Mouse (Mus musculus) lung, postnatal 25 days (tissue): Measurements from ENCODE around the gene Ccdc71.

ENCODE experiments used
- DNase-seq: peaks from one replicate; pipeline ENCODE4 v3.0.0; 2022; ENCODE audit warnings: low spot score

The Ccdc71 gene

DNA sequence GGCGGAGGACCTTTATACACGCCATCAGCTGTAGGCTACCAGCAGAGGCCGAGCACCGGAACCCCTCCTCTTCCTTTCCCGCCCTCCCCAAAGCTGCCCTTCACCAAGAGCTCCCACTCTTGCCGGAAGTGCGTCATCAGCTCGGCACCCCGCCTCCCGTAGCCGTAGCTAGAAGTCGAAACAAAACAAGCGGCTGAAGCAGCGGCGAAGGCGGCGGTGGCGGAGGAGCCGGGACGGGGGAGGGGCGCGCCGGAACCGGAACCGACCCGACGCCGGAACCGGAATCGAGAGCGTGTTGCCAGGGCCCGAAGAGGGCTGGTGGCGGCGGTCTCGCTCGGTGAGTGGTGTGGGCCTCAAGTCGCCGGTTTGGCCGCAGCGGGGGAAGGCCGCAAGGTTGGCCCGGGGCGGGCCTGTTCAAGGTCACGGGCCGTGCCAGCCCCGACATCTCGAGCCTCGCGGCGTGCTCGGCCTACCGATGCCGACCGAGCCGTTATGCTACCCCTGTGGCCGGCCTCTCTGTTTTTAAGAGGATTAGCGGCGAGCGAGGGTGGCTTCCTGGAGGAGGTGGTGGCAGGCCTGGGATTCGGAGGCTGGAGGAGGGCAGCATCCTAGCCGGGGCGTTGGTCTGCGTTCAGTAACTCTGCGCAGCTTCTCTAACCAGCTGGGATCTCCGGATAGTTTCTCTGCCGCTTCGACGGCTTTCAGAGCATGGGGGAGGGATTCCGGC, 30.4 kb downstream of the Ccdc71 start, which contains the start of gene Usp19:
Gene Usp19, plus strand, starts transcription at position 44 of the 727 bp plus-strand sequence.
- DNase-seq, result peak; percentile 98

DNA sequence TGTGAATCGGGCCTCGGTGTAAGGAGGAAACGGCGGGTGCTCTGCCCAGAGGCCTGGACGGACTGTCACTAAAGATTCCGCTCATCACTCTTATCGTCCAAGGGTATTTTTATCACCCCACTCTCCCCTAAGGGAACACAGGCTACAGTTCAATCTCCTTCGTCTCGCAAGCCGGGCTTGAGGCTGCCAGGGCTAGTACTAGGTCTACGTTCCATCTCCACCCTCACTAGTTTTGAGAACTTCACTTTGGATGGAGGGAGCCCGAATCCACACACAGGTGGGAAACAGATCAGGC, 30.9 kb downstream of the Ccdc71 start:
- no peak for DNase-seq

DNA sequence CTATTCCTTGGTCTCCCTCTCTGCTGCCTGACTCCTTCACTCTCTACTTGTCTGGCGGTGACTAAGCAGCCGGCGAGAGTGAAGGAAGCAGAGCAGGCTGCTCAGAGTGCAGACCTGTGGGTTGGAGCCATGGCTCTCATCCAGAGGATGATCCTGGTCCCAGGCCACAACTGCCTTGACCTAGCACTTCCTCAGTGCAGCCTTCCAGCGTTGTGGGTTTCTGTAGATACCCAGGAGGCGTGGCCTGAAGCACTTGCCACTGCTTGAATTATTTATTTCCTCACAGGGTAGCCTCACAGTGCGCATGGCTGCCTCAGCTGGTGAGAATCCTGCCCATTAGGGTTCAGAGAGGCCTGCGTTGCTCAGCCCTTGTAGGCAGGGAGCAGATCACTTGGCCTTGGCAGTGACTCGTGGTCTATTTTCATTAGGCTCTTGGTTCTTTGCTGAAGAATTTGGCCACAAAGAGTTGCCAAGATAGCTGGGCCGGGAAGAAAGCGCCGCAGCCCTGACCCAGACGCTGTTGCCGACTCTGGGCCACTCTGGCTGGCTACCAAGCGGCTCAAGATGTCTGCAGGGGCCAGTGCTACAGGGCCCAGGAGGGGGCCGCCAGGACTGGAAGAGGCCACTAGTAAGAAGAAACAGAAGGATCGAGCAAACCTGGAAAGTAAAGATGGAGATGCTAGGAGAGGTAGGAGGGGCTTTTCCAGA, 31.9 kb downstream of the Ccdc71 start:
- DNase-seq, result no peak

DNA sequence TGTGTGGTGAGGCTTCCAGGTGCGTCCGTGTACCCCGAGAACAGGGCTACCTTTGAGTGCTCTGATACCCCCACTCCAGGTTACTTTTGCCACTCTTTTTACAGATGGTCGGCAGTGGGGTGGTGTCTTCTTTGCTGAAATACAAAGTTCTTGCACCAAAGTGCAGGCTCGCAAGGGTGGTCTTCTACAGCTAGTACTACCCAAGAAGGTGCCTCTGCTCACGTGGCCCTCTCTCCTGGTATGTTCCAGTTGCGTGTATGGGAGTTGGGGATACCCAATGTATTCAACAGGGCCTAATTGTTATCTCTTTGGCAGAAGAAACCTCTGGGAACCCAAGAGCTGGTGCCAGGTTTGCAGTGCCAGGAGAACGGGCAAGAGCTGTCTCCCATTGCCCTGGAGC, 32.9 kb downstream of the Ccdc71 start:
- no peak for DNase-seq

DNA sequence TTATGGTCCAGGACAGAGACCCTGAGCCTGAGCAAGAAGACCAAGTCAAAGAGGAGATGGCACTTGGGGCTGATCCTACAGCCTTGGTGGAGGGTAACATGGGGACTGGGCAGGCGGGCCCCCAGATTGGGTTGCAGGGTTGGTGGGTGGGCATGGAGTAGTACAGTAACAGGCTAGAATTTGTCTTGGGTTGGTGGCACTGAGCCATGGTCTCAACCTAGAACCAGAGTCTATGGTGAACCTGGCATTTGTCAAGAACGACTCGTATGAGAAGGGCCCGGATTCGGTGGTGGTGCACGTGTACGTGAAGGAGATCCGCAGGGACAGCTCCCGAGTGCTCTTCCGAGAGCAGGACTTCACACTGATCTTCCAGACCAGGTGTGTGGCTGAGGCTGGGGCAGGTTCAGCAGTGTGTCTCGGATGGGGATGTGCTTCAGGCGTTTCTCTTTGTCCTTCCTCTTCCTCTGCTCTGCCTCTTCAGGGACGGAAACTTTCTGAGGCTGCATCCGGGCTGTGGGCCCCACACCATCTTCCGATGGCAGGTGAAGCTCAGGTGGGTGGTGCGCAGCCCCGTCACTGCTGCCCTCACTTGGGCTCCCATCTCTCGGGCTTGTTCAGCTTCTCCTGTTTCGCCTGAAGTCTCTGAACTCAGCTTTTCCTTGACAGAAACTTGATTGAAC, 34.0 kb downstream of the Ccdc71 start:
- no peak for DNase-seq

DNA sequence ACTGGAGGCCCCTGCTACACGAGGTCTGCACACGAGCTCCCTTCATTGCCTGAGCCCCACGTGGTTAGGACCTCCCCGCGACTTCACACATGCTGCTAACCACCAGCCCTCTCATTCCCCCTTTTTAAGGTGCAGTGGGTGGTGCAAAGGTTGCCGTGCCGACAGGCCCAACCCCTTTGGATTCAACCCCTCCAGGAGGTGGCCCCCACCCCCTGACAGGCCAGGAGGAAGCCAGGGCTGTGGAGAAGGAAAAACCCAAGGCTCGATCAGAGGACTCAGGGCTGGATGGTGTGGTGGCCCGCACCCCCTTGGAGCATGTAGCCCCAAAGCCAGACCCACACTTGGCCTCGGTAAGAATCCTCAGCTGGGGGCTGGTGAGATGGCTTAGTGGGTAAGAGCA, 34.6 kb downstream of the Ccdc71 start:
- no peak for DNase-seq

DNA sequence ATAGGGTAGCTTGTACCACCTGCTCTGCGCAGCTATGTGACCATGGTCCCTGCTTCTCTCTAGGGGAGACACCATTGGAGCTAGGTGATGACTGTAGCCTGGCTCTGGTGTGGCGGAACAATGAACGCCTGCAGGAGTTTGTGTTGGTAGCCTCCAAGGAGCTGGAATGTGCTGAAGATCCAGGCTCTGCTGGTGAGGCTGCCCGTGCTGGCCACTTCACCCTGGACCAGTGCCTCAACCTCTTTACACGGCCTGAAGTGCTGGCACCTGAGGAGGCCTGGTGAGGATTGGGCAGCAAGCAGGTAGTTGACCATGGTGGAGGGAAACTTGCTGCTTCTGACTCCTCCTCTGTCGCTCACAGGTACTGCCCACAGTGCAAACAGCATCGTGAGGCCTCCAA, 38.9 kb downstream of the Ccdc71 start:
- no peak for DNase-seq

DNA sequence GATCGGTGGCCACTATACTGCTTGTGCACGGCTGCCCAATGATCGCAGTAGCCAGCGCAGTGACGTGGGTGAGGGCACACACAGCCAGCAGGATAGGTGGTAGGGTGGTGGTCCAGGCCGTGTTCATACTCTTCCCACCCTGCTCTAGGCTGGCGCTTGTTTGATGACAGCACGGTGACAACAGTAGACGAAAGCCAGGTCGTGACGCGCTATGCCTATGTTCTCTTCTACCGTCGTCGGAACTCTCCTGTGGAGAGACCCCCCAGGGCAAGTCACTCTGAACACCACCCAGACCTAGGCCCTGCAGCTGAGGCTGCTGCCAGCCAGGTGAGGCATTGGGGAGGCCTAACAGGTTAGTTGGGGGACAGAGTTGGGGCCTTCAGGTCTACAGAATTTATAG, 39.6 kb downstream of the Ccdc71 start:
- no peak for DNase-seq

DNA sequence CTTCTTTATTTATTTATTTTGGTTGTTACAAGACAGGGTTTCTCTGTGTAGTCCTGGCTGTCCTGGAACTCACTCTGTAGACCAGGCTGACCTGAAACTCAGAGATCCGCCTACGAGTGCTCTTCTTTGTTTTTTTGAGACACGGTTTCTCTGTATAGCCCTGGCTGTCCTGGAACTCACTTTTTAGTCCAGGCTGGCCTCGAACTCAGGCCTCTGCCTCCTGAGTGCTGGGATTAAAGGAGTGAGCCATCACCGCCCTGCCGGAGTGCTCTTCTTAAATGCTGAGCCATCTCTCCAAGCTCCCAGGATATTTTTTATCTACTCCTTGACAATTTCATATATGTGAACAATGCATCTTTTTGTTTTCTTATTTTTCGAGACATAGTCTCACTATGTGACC, 46.6 kb downstream of the Ccdc71 start:
- DNase-seq, result no peak

DNA sequence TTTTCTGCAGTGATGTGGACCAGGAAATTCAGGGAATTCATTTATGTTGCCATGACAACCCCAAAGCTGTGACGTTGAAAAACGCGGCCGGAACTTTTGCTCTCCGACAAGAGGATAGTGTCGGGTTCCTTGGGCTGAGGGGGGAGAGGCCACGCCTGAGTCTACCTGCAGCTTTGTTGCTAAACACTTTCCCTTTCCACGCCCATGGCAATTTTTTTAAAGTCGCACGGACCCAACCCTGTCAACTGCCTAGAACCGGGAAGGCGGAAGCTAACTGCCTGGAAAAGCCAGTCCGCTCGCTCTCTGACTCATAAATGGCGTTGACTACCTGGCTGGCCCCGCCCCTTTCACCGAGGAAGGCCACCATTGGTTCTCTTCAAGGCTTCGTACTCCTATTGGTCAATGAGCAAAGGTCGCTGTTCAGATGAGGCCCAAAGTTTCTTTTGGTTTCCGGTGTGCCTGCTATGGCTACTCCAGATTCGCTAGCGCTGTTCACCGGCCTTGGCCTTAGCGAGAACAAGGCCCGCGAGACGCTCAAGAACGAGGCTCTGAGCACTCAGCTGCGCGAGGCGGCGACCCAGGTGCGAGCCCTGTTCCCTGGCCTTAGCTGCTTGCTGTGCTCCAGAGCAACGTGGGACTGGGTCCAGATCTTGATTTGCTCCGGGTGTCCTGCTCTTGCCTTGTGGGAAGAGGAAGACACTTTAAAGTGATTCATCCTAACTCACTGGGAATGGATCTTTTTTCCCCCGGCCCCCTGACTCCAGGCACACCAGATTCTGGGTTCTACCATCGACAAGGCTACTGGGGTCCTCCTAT, 47.5 kb downstream of the Ccdc71 start, which contains the start of gene Qars:
Gene Qars, plus strand, starts transcription at position 88 of the 816 bp plus-strand sequence.
- peak; percentile 97 for DNase-seq

DNA sequence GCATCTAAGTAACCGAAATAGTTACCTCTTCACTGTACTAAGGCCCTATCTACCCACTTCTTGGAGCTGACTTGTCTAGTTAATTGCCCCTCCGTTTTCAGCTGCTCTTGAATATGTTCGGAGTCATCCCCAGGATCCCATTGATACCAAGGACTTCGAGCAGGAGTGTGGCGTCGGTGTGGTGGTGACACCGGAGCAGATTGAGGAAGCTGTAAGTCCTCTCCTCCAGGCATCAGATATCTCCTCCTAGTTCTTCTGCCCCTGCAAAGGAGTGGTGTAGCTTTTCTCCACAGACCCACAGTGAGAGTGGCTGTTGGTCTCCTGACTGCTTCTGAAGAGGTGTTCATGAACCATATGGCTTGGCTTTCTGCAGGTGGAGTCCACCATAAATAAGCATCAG, 48.4 kb downstream of the Ccdc71 start:
- DNase-seq, result no peak
